Mouse (Mus musculus) lung, postnatal 0 days (tissue): ENCODE data around the gene Gm9903. TPM values are rescaled to one million over a fixed set of nuclear protein-coding genes. Genes with fewer than 3 reads are reported as not detected.
A peak's percentile ranks its signal among the peaks of the same experiment; 100 is the strongest.

Experiments
- ATAC-seq: fragments of 200-750 bp; cut with Nextera tagmentation; 2 replicates; pipeline ENCODE4 v1.8.0; 2017; ENCODE audit warnings: moderate library complexity
- DNase-seq: peaks from one replicate; pipeline ENCODE4 v3.0.0-alpha.2; 2016; ENCODE audit warnings: low spot score
- H3K27ac ChIP-seq: fragments of 300-500 bp; sonication (generic); 2 replicates; pipeline ENCODE4 v1.5.1; 2014; ENCODE audit warnings: antibody characterized with exemption, mild to moderate bottlenecking, low read length, mixed read lengths
- H3K27me3 ChIP-seq: fragments of 300-500 bp; sonication (generic); replicated peaks from 2 replicates; pipeline ENCODE4 v1.6.1; 2014; ENCODE audit warnings: low read length, mixed read lengths; ENCODE audit not compliant: insufficient read depth
- H3K36me3 ChIP-seq: fragments of 300-500 bp; sonication (generic); 2 replicates; pipeline ENCODE4 v1.6.1; 2014; ENCODE audit warnings: low read length, mixed read lengths; ENCODE audit not compliant: insufficient read depth
- H3K4me1 ChIP-seq: fragments of 300-500 bp; sonication (generic); 2 replicates; pipeline ENCODE4 v1.6.1; 2014; ENCODE audit warnings: antibody characterized with exemption, low read depth, low read length, mixed read lengths; ENCODE audit not compliant: insufficient read depth
- H3K4me2 ChIP-seq: fragments of 300-500 bp; sonication (generic); replicated peaks from 2 replicates; pipeline ENCODE4 v1.6.1; 2014; ENCODE audit warnings: low read depth, mild to moderate bottlenecking, low read length, moderate library complexity, mixed read lengths
- H3K4me3 ChIP-seq: fragments of 300-500 bp; sonication (generic); 2 replicates; pipeline ENCODE4 v1.5.1; 2014; ENCODE audit warnings: low read depth, low read length
- H3K9ac ChIP-seq: fragments of 300-500 bp; sonication (generic); replicated peaks from 2 replicates; pipeline ENCODE4 v1.6.1; 2014; ENCODE audit warnings: low read depth, mild to moderate bottlenecking
- H3K9me3 ChIP-seq: fragments of 300-500 bp; sonication (generic); 2 replicates; pipeline ENCODE4 v1.6.1; 2016; ENCODE audit warnings: low read length, mixed read lengths
- CTCF ChIP-seq: IDR thresholded peaks from 2 replicates; pipeline ENCODE4 v1.5.1; 2016; ENCODE audit warnings: antibody characterized with exemption, mild to moderate bottlenecking
- EP300 ChIP-seq: IDR thresholded peaks from 2 replicates; pipeline ENCODE4 v1.6.1; 2016; ENCODE audit warnings: antibody characterized with exemption, mild to moderate bottlenecking, control low read depth
- WGBS: fragments of 180-500 bp; shearing (Covaris S2); extraction: QIAGEN DNeasy Blood & Tissue Kit; methylation state at CpG from one replicate; pipeline ENCODE4 v1.1.7; 2014; 5-methylcytosine and 5-hydroxymethylcytosine counted together
- polyA plus RNA-seq: library from polyadenylated mRNA; unstranded; fragments of >200 nt; fragmentation: Nextera tagmentation; extraction: Ambion mirVana; gene quantifications from 2 replicates; pipeline ENCODE4 v1.2.1, GENCODE M21; 2015

Gm9903 gene
- polyA plus RNA-seq, 1 experiment from 2014 or later, result 0.41 TPM

GRCm38 (mm10) chr5:33678244-33678643 is 48.5 kb downstream of the Gm9903 start:
- DNase-seq (peak; percentile 88), ATAC-seq (peak; percentile 84)
- Histone ChIP-seq H3K9me3 (no peaks in the 10 kb centered on the region), H3K4me2 (no peak overlapping the region), H3K4me3 (no peak overlapping the region), H3K27me3 (no peaks in the 10 kb centered on the region), H3K27ac (peak overlapping the region; percentile 62; the same call in 1 of the 2 replicates), H3K9ac (no peak overlapping the region), H3K4me1 (no peaks in the 10 kb centered on the region), H3K36me3 (no peaks in the 10 kb centered on the region)
- WGBS, result 53% methylated on average over 5 of the region's 5 CpGs
- no peak for TF ChIP-seq CTCF
- TF ChIP-seq EP300, result peak; percentile 79

- Histone ChIP-seq H3K36me3 (no peaks in the 10 kb centered on the region), H3K9ac (no peak overlapping the region), H3K4me3 (no peak overlapping the region), H3K27me3 (no peaks in the 10 kb centered on the region), H3K4me1 (peaks cover 4% of the 10 kb centered on the region; the same call in 1 of the 2 replicates), H3K27ac (no peak overlapping the region), H3K9me3 (no peaks in the 10 kb centered on the region), H3K4me2 (no peak overlapping the region)
- WGBS, result 60% methylated on average over 3 of the region's 3 CpGs
- TF ChIP-seq CTCF (no peak; the same call in 1 of the 2 replicates), EP300 (no peak)
- ATAC-seq (no peak), DNase-seq (no peak)
These were observed 51.3 kb downstream of the Gm9903 start for GRCm38 (mm10) chr5:33681044-33681443.

Other genes with a start within 250 kb of the Gm9903 start
- gene Nkx1-1, start 195.9 kb upstream of the Gm9903 start, polyA plus RNA-seq, result not detected in 2 replicates
- gene Fam53a, start 290 bp upstream of the Gm9903 start, polyA plus RNA-seq, result 43.9 and 46.1 TPM in 2 replicates
- 81.2 and 85.6 TPM in 2 replicates for gene Slbp, start 22.6 kb downstream of the Gm9903 start, polyA plus RNA-seq
- gene Tacc3, start 28.2 kb downstream of the Gm9903 start, polyA plus RNA-seq, result 12.5 and 14.5 TPM in 2 replicates
- gene Tmem129, start 28.5 kb downstream of the Gm9903 start, polyA plus RNA-seq, result 22.5 and 25.1 TPM in 2 replicates
- gene Fgfr3, start 91.7 kb downstream of the Gm9903 start, polyA plus RNA-seq, result 67.9 and 72.5 TPM in 2 replicates
- gene Letm1, start 152.9 kb downstream of the Gm9903 start, polyA plus RNA-seq, result 39.1 and 40.1 TPM in 2 replicates
- 13.5 and 16.7 TPM in 2 replicates for gene Nsd2, start 190.8 kb downstream of the Gm9903 start, polyA plus RNA-seq